ENCODE assay signal across 40 mouse cellular contexts in genomic region chr12:55017119-55017721, GRCm38 (mm10). TPM values are rescaled to one million over a fixed set of nuclear protein-coding genes. Genes with fewer than 3 reads are reported as not detected.
DNase-seq lines count a peak whose midpoint lies in the region; ATAC-seq and TF ChIP-seq lines count a peak whose summit lies in the region.
"Had no signal": no experiment of that assay in that cellular context is flagged by ENCODE, and none has a peak within 500 bp of the region (broad histone marks: within the 10 kb centered on the region; RNA-seq: fewer than 3 reads in every experiment).

No protein-coding gene starts in this region.

- TF ChIP-seq POLR2A in CH12.LX (IDR thresholded peaks at IDR 0.05; ENCODE audit: low read depth, low read length): no peak

- dilution Hi-C loops in CH12.LX (cut with MboI; ENCODE audit: extremely low pct_ligation_motif_present, extremely low pct_unique_long_range_greater_than_20kb, low sequenced_read_pairs): no loop called here

- H3K4me3 ChIP-seq in liver, postnatal 0 days (ENCODE audit: low read depth, low read length): no peak overlapping the region
- H3K4me3 ChIP-seq in CH12.LX (replicated peaks in 1 of 3; ENCODE audit: low read depth in 2 of 3, low read length in 2 of 3, poor library complexity in 1 of 3): no peak overlapping the region
- H3K4me3 ChIP-seq in embryonic facial prominence, embryonic 15.5 days (replicated peaks): no peak overlapping the region
- no peak overlapping the region for H3K4me3 ChIP-seq in forebrain, embryonic 16.5 days (replicated peaks; ENCODE audit: low read length)
- H3K4me3 ChIP-seq: forebrain, embryonic 10.5 days; hindbrain, embryonic 13.5 days; lung, embryonic 15.5 days; midbrain, embryonic 10.5 days; myocyte; neural tube, embryonic 13.5 days had no signal

- H3K27ac ChIP-seq in liver, postnatal 0 days (ENCODE audit: low read depth): no peak overlapping the region; the same call in 1 of the 2 replicates
- peak overlapping the region; percentile 82 for H3K27ac ChIP-seq in CH12.LX (ENCODE audit: insufficient read depth, low read depth)
- H3K27ac ChIP-seq in embryonic facial prominence, embryonic 15.5 days (replicated peaks): no peak overlapping the region
- H3K27ac ChIP-seq in forebrain, embryonic 16.5 days (ENCODE audit: low read length): no peak overlapping the region
- H3K27ac ChIP-seq: forebrain, embryonic 10.5 days; hindbrain, embryonic 13.5 days; liver, embryonic 14.5 days; lung, embryonic 15.5 days; midbrain, embryonic 10.5 days; neural tube, embryonic 13.5 days had no signal

- TF ChIP-seq EP300 in liver, postnatal 0 days (IDR thresholded peaks at IDR 0.05; ENCODE audit: low read depth): no peak
- TF ChIP-seq EP300 in CH12.LX (IDR thresholded peaks at IDR 0.05; ENCODE audit: low read length): no peak

- H3K36me3 ChIP-seq in liver, postnatal 0 days (replicated peaks; ENCODE audit: insufficient read depth, low read length): no peaks in the 10 kb centered on the region
- no peaks in the 10 kb centered on the region for H3K36me3 ChIP-seq in CH12.LX (replicated peaks in 1 of 2; ENCODE audit: control insufficient read depth in 1 of 2, insufficient read depth in 1 of 2, low read length in 1 of 2)
- no peaks in the 10 kb centered on the region for H3K36me3 ChIP-seq in embryonic facial prominence, embryonic 15.5 days
- H3K36me3 ChIP-seq in forebrain, embryonic 16.5 days (ENCODE audit: control insufficient read depth, insufficient read depth): no peaks in the 10 kb centered on the region
- H3K36me3 ChIP-seq: forebrain, embryonic 10.5 days; G1E; hindbrain, embryonic 13.5 days; lung, embryonic 15.5 days; midbrain, embryonic 10.5 days; neural tube, embryonic 13.5 days had no signal

- TF ChIP-seq RAD21 in CH12.LX (IDR thresholded peaks at IDR 0.05; ENCODE audit: low read depth, low read length): no peak

- no peaks in the 10 kb centered on the region for H3K79me2 ChIP-seq in CH12.LX (replicated peaks; ENCODE audit: control insufficient read depth, extremely low read depth, insufficient read depth, poor library complexity, severe bottlenecking)

- in situ Hi-C loops in CH12.LX (cut with MboI; ENCODE audit: low pct_ligation_motif_present, low pct_unique_long_range_greater_than_20kb, low sequenced_read_pairs): no loop called here

- H3K4me2 ChIP-seq in liver, postnatal 0 days (ENCODE audit: low read depth, low read length): 0 out of 2 replicates have a peak overlapping the region, but pooled peaks have one; percentile 9
- H3K4me2 ChIP-seq in CH12.LX (ENCODE audit: insufficient read depth, low read depth, poor library complexity, severe bottlenecking): peak overlapping the region; percentile 69
- H3K4me2 ChIP-seq in embryonic facial prominence, embryonic 15.5 days (replicated peaks): no peak overlapping the region
- H3K4me2 ChIP-seq in forebrain, embryonic 16.5 days (ENCODE audit: low read length): no peak overlapping the region
- H3K4me2 ChIP-seq: heart, embryonic 11.5 days; hindbrain, embryonic 13.5 days; lung, embryonic 15.5 days; neural tube, embryonic 13.5 days had no signal

- no peak for ATAC-seq in liver, postnatal 0 days
- ATAC-seq in embryonic facial prominence, embryonic 15.5 days (ENCODE audit: insufficient number of reproducible peaks, low FRiP score, low TSS enrichment, low read depth): peak; percentile 65
- ATAC-seq in forebrain, embryonic 16.5 days: no peak
- ATAC-seq: intestine, postnatal 0 days; midbrain, embryonic 16.5 days; Patski had no signal

- DNase-seq in liver, postnatal 0 days: no peak
- DNase-seq in liver: no peak
- peak; percentile 35 for DNase-seq in A20 (ENCODE audit: low read depth, low spot score)
- DNase-seq in CH12.LX (ENCODE audit: extremely low read depth): no peak
- no peak for DNase-seq in adrenal gland, postnatal 25 days
- DNase-seq: adrenal gland, postnatal 10 days; cerebellum, adult 2 months; cerebellum, postnatal 25 days; gastrocnemius, postnatal 14 days; heart, adult 18-20 months; heart, postnatal 4 days; kidney, adult 9 months; kidney, postnatal 10 days; layer of hippocampus, adult 9-11 months; right cerebral cortex, postnatal 14 days; thymus, adult 18-20 months; thymus, postnatal 4 days had no signal

- no peaks in the 10 kb centered on the region for H3K9me3 ChIP-seq in liver, postnatal 0 days (ENCODE audit: low read length)
- no peaks in the 10 kb centered on the region for H3K9me3 ChIP-seq in CH12.LX (replicated peaks; ENCODE audit: low read length)
- H3K9me3 ChIP-seq in embryonic facial prominence, embryonic 15.5 days (replicated peaks): no peaks in the 10 kb centered on the region
- no peaks in the 10 kb centered on the region for H3K9me3 ChIP-seq in forebrain, embryonic 16.5 days (ENCODE audit: control insufficient read depth, low read length)
- H3K9me3 ChIP-seq: forebrain, embryonic 10.5 days; G1E; hindbrain, embryonic 13.5 days; lung, embryonic 15.5 days; midbrain, embryonic 10.5 days; neural tube, embryonic 13.5 days had no signal

- no peak for TF ChIP-seq CTCF in liver, postnatal 0 days (IDR thresholded peaks at IDR 0.05; ENCODE audit: low read depth)
- no peak for TF ChIP-seq CTCF in CH12.LX (conservative IDR thresholded peaks at IDR 0.05 in 1 of 2, IDR thresholded peaks at IDR 0.05 in 1 of 2; ENCODE audit: low read depth in 2 of 2, low read length in 2 of 2)

- WGBS in liver, postnatal 0 days (ENCODE audit: insufficient replicate concordance): 58% methylated on average over 9 of the region's 9 CpGs
- WGBS in embryonic facial prominence, embryonic 15.5 days: 44% methylated on average over 9 of the region's 9 CpGs
- 40% methylated on average over 9 of the region's 9 CpGs for WGBS in forebrain, embryonic 16.5 days

- no peaks in the 10 kb centered on the region for H3K27me3 ChIP-seq in liver, postnatal 0 days (ENCODE audit: insufficient read depth, low read length)
- H3K27me3 ChIP-seq in CH12.LX (replicated peaks): no peaks in the 10 kb centered on the region
- H3K27me3 ChIP-seq in embryonic facial prominence, embryonic 15.5 days: no peaks in the 10 kb centered on the region
- H3K27me3 ChIP-seq in forebrain, embryonic 16.5 days (replicated peaks; ENCODE audit: control insufficient read depth, insufficient read depth, low read length): no peaks in the 10 kb centered on the region
- H3K27me3 ChIP-seq: hindbrain, embryonic 13.5 days; lung, embryonic 15.5 days; neural tube, embryonic 13.5 days; Patski had no signal

- peaks cover 6% of the 10 kb centered on the region for H3K4me1 ChIP-seq in liver, postnatal 0 days (ENCODE audit: insufficient read depth)
- H3K4me1 ChIP-seq in CH12.LX (ENCODE audit: control insufficient read depth in 1 of 2, insufficient read depth in 2 of 2): peaks cover 7 to 52% of the 10 kb centered on the region in 2 experiments; a peak in 3 of 4 replicates
- no peaks in the 10 kb centered on the region for H3K4me1 ChIP-seq in embryonic facial prominence, embryonic 15.5 days
- H3K4me1 ChIP-seq in forebrain, embryonic 16.5 days (replicated peaks; ENCODE audit: control insufficient read depth, insufficient read depth, low read length): no peaks in the 10 kb centered on the region; the same call in 1 of the 2 replicates
- H3K4me1 ChIP-seq: hindbrain, embryonic 13.5 days; lung, embryonic 15.5 days; midbrain, embryonic 10.5 days had no signal

- H3K9ac ChIP-seq in liver, postnatal 0 days (replicated peaks): no peak overlapping the region
- peak overlapping the region; percentile 35; the same call in 1 of the 2 replicates for H3K9ac ChIP-seq in CH12.LX (ENCODE audit: insufficient read depth, low read depth)
- no peak overlapping the region for H3K9ac ChIP-seq in embryonic facial prominence, embryonic 15.5 days
- no peak overlapping the region for H3K9ac ChIP-seq in forebrain, embryonic 16.5 days (replicated peaks; ENCODE audit: low read depth, low read length)
- H3K9ac ChIP-seq: hindbrain, embryonic 13.5 days; liver, embryonic 14.5 days; lung, embryonic 15.5 days; neural tube, embryonic 13.5 days had no signal

TF ChIP-seq in CH12.LX, 34 proteins besides CTCF, POLR2A, EP300 and RAD21:
- TF ChIP-seq SIN3A (IDR thresholded peaks at IDR 0.05; ENCODE audit: low read length) (0 out of 2 replicates have a peak, but pooled peaks have one; percentile 25), E2F4 (IDR thresholded peaks at IDR 0.05; ENCODE audit: insufficient replicate concordance, low read depth, low read length) (no peak), JUN (IDR thresholded peaks at IDR 0.05; ENCODE audit: insufficient read depth, low read depth, low read length) (no peak), MXI1 (IDR thresholded peaks at IDR 0.05; ENCODE audit: low read depth, low read length) (no peak), TBP (conservative IDR thresholded peaks at IDR 0.05; ENCODE audit: low read depth, low read length) (no peak), CHD1 (IDR thresholded peaks at IDR 0.05; ENCODE audit: low read depth, low read length) (no peak), IRF4 (IDR thresholded peaks at IDR 0.05; ENCODE audit: low read depth, low read length) (0 out of 2 replicates have a peak, but pooled peaks have one; percentile 37), BHLHE40 (IDR thresholded peaks at IDR 0.05; ENCODE audit: low read depth, low read length) (no peak), MEF2A (IDR thresholded peaks at IDR 0.05; ENCODE audit: borderline replicate concordance, low read depth, low read length) (0 out of 2 replicates have a peak, but pooled peaks have one; percentile 11), ZNF384 (IDR thresholded peaks at IDR 0.05; ENCODE audit: low read depth, low read length) (no peak)

RNA-seq across cellular contexts. Expression of gene Baz1a, which starts 3.1 kb away (rescaled TPM):
- polyA plus RNA-seq in liver, postnatal 0 days (2015; fragmentation: Nextera tagmentation; extraction: Ambion mirVana): 16.9 and 18.5 TPM in 2 replicates
- total RNA-seq in CH12.LX (2012; rRNA removed): 41.7 and 51.2 TPM in 2 replicates
- total RNA-seq in CH12.LX (2014; rRNA removed): 89.0 and 95.0 TPM in 2 replicates
- polyA plus RNA-seq in CH12.LX (2012; ENCODE audit: insufficient read length, low read depth): 55.6 and 56.0 TPM in 2 replicates
- 25.2 and 26.7 TPM in 2 replicates for polyA plus RNA-seq in embryonic facial prominence, embryonic 15.5 days (2015; fragmentation: Nextera tagmentation; extraction: Ambion mirVana)
- 23.6 and 28.0 TPM in 2 replicates for total RNA-seq in adrenal gland, postnatal 25 days (2021)
- 12.1 and 18.0 TPM in 2 replicates for polyA plus RNA-seq in forebrain, embryonic 16.5 days (2015; fragmentation: Nextera tagmentation; extraction: Ambion mirVana)

RNA-seq across cellular contexts. Expression of gene Gm20403, which starts 30.9 kb away (rescaled TPM):
- polyA plus RNA-seq in liver, postnatal 0 days (2015; fragmentation: Nextera tagmentation; extraction: Ambion mirVana): 0.36 and 0.54 TPM in 2 replicates
- total RNA-seq in CH12.LX (2012; rRNA removed) (not detected in 2 replicates), CH12.LX (2014; rRNA removed) (not detected in 2 replicates)
- not detected in 2 replicates for polyA plus RNA-seq in CH12.LX (2012; ENCODE audit: insufficient read length, low read depth)
- polyA plus RNA-seq in embryonic facial prominence, embryonic 15.5 days (2015; fragmentation: Nextera tagmentation; extraction: Ambion mirVana): not detected in 2 replicates
- total RNA-seq in adrenal gland, postnatal 25 days (2021): not detected in 2 replicates
- polyA plus RNA-seq in forebrain, embryonic 16.5 days (2015; fragmentation: Nextera tagmentation; extraction: Ambion mirVana): not detected in 2 replicates
- total RNA-seq: adrenal gland, postnatal 10 days; G1E; gastrocnemius, postnatal 14 days; heart, adult 18-20 months; heart, postnatal 4 days; left cerebral cortex, adult 18-20 months; left cerebral cortex, postnatal 14 days; megakaryocyte progenitor cell, adult 5-6 weeks had no signal
- polyA plus RNA-seq: C2C12; cerebellum, adult 2 months; embryonic facial prominence, embryonic 11.5 days; forebrain, embryonic 10.5 days; heart, embryonic 11.5 days; heart, embryonic 16.5 days; hindbrain, embryonic 13.5 days; intestine, postnatal 0 days; limb, embryonic 14.5 days; liver, embryonic 14.5 days; lung, embryonic 15.5 days; midbrain, embryonic 10.5 days; midbrain, embryonic 16.5 days; neural tube, embryonic 13.5 days; small intestine, adult 2 months; stomach, embryonic 16.5 days had no signal

Comparison
In these comparisons a context has a peak if more than half of its experiments do, and no peak if none do; other contexts are left out.
1. H3K4me2 ChIP-seq: peak in liver, postnatal 0 days (single experiment) and CH12.LX (single experiment); none in embryonic facial prominence, embryonic 15.5 days (single experiment) and forebrain, embryonic 16.5 days (single experiment).